Mouse (Mus musculus) gastrocnemius, adult 2 months (tissue): ENCODE results near the gene Tk1. TPM values are rescaled to one million over a fixed set of nuclear protein-coding genes. Genes with fewer than 3 reads are reported as not detected.
A peak's percentile ranks its signal among the peaks of the same experiment; 100 is the strongest.

Experiments
- DNase-seq: peaks from one replicate; pipeline ENCODE4 v3.0.0; 2022
- H3K27ac ChIP-seq: fragments of 200-600 bp; 2 replicates; pipeline ENCODE4 v1.8.1; 2022; ENCODE audit warnings: mild to moderate bottlenecking
- H3K4me3 ChIP-seq: fragments of 200-600 bp; 2 replicates; pipeline ENCODE4 v1.8.1; 2022; ENCODE audit warnings: mild to moderate bottlenecking, moderate library complexity
- CTCF ChIP-seq: fragments of 200-600 bp; IDR thresholded peaks from 2 replicates; pipeline ENCODE4 v1.8.1; 2022; ENCODE audit warnings: antibody characterized with exemption, mild to moderate bottlenecking, moderate library complexity
- intact Hi-C: fragments of 180-260 bp; cut with DNase I; formaldehyde crosslinking; loops from one replicate; pipeline ENCODE4 v1.15.1; 2025
- long read RNA-seq, 2 experiments: library from polyadenylated mRNA; stranded (forward); transcript quantifications; one replicate each; pipeline ENCODE4 v2.0.0; 2021
- total RNA-seq, 2 experiments: library from RNA; stranded (reverse); gene quantifications; 2 replicates each; pipeline ENCODE4 v1.2.3; 2021

The Tk1 gene
- 1 to 10 TPM; 2.5 to 2.8 TPM for total RNA-seq
- long read RNA-seq, experiment 1, partial matches to known transcripts: 1 of 3 reads
- long read RNA-seq, experiment 1, other reads (novel, unspliced or antisense): 1 of 3 reads
- long read RNA-seq, experiment 2, partial matches to known transcripts: 1 of 3 reads
- long read RNA-seq, experiment 2, other reads (novel, unspliced or antisense): 1 of 3 reads

DNA sequence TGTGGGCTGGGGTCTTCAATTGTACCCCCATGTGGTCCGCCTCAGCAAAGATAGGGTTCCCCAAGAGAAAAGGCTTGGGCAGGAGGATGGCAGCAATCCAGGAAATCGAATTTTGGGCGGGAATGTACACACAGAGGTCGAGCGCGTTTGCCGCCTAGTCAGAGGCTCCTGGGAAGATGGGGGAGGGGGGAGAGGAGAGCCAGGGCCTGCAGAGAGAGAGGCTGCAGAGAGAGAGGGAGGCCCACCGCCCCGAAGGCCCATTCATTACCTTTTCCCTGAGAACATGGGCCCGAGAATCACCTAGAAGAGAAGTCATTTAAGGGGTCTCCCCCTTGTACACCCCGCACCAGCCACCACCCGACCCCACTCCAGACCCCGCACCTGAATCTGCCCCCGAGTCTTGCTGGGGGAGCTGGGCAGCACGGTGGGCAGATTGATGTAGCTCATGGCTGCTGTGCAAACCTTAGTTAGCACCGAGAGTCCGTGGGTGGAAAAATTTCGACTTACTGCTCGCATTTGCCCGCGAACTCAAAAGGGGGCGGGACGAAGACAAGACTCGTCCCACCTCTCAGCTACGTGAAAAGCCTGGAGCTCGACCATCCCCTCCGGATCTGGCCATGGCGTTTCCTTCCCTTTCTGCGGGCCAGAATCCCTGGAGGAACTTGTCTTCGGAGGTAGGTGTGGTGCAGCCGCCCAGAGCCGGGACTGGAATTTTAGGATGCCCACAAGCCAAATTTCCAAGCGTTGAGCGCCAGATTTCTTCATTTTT is at the start of gene Tk1, which contains the start of gene Afmid:
TSS of gene Tk1 (minus strand) at position 760 of the 769 bp plus-strand sequence.
TSS of gene Afmid (plus strand) at position 592 of the 769 bp plus-strand sequence.
- Histone ChIP-seq H3K4me3 (peak within 1 kb of the TSS; percentile 57), H3K27ac (peak within 1 kb of the TSS; percentile 67)
- peak; percentile 73 for DNase-seq
- TF ChIP-seq CTCF: no peak
- intact Hi-C loops: loop anchor here (2.0 kb wide), 1 partner anchor 117 kb away; no protein-coding TSS in a partner anchor

DNA sequence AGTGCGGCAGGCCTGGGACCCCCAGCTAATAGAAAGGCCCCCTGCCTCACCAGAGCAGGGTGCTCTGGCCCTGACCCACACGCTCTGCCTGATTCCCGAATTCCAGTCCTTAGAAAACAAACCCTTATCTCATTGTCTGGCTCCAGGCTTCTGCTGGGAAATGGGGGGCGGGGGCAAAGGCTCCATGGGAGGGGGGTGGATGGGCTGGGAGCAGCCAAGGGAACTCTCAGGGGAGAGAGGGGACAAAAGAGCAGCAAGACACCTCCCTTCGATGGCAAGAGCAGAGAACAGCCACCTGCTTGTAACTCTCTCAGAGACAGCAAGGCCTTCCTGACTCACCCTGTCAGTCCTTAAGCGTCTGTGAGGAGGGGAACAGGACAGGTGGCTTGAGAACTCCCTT is 49.8 kb upstream of the Tk1 start:
- no peak for TF ChIP-seq CTCF
- H3K27ac ChIP-seq: no peak overlapping the region
- H3K4me3 ChIP-seq: no peak overlapping the region
- no peak for DNase-seq
- intact Hi-C loops: no loop called here

DNA sequence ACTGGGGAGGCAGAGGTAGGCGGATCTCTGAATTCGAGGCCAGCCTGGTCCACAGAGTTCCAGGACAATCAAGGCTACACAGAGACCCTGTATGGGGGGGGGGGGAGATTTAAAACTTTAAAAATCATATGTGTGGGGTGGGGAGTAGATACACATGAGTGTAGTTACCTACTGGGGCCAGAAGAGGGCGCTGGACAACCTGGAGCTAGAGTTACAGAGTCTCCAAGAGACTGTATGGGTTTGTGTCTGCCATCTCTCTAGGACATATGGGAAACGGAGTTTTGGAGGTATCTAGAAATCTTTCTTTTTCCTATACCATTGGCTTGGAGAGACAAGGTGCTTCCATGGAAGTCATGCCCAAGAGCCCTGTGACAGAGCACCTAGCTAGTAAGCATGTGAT is 48.5 kb upstream of the Tk1 start:
- intact Hi-C loops: no loop called here
- peak; percentile 48 for TF ChIP-seq CTCF
- no peak overlapping the region for H3K27ac ChIP-seq

DNA sequence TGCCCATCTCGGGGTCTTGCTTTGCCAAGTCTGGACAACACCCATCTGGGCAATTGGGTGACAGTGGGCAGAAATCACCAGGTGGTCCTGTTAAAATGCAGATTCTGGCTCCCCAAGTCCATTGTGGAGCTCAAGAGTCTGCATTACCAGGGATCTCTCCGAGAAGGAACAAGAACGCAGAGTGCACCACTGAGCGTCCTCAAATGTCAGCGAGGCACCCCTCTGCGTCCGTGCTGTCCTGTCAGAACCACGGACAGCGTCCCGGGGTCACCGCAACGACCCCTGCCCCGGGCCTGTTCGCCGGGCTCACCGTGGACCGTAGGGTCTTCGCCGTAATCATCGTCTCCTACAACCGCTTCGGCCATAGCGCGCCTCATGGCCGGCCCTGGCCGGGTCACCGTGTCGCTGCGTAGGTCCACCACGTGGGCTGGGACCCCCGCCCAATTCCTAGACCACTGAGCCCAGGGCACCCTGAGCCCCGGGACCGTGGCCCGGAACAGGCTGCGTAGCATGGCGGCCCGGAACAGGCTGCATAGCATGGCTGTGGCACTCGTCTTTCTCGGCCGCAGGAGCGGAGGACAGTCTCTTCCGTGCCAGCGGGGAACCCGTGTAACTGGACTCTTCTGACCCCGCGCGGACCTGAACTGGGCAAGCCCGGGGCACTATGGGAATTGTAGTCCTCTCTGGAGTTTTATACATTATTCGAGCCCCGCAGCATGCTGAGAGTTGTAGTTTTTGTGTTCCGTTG is 47.1 kb upstream of the Tk1 start, which contains the start of gene Tha1:
TSS of gene Tha1 (minus strand) at position 621 of the 748 bp plus-strand sequence.
- intact Hi-C loops: loop anchor here (2.0 kb wide), 1 partner anchor 96 kb away; no protein-coding TSS in a partner anchor
- no peak for TF ChIP-seq CTCF
- peak within 1 kb of the TSS; percentile 93 for H3K27ac ChIP-seq

More for the DNA sequence above, 48.5 kb upstream of the Tk1 start:
- no peak overlapping the region for H3K4me3 ChIP-seq
- no peak for DNase-seq

DNA sequence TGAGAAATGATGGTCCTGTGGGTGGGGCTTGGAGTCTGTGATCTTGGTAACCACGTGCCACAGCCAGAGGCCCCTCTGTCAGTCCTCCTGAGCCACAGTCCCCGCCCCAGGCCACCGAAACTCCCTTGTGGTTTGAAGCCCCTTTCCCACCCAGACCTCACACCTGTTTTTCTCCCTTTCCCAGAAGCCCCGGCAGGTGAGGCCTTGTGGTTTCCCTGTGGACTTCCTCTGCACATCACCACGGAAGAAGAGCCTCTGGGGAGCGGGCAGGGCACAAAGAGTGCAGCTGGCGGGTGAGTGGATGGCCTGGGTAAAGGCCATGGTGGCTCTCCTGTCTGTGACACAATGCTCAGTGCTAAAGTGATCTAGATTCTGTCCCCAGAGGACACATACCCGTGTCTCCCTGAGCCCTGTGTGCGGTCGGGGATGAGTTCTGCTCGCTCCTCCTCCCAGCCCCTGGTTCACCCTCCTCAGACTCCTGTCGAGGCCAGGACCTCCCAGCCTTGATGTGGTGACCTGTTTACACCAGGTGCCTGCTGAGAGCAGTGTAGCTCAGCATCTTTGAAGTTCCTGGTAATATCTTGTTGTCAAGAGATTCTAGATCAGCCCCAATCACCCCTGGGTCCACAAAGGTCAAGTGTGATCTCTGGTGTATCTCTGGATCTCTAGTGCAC is 46.2 kb upstream of the Tk1 start:
- H3K27ac ChIP-seq: no peak overlapping the region
- no peak for DNase-seq
- intact Hi-C loops: loop anchor here (2.0 kb wide), 2 partner anchors 39 to 97 kb away; no protein-coding TSS in a partner anchor
- TF ChIP-seq CTCF: no peak
- H3K4me3 ChIP-seq: peak overlapping the region; percentile 79

More for the DNA sequence above, 47.1 kb upstream of the Tk1 start, which contains the start of gene Tha1:
- DNase-seq: peak; percentile 92
- H3K4me3 ChIP-seq: peak within 1 kb of the TSS; percentile 79

DNA sequence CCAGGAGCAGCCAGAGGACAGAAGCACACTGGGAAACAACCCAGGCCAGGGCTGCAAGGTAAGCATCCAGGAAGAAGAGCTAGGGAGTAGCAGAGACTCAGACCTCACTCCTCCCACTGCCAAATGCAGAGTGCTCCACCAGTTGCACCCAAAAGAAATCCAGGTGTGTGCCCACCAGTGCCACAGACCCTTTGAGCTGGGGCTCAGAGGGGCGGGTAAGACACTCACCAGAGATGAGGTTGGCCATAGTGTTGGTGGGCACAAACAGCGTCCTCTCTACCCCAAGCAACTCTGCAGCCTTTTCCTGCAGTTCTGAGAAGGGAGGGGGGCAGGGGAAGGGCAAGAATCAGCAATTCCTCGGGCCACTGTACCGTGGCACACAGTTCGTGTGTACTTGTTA is 45.5 kb upstream of the Tk1 start:
- TF ChIP-seq CTCF: no peak
- intact Hi-C loops: loop anchor here (2.0 kb wide), 1 partner anchor 39 kb away; no protein-coding TSS in a partner anchor
- no peak for DNase-seq
- Histone ChIP-seq H3K4me3 (no peak overlapping the region), H3K27ac (no peak overlapping the region)

DNA sequence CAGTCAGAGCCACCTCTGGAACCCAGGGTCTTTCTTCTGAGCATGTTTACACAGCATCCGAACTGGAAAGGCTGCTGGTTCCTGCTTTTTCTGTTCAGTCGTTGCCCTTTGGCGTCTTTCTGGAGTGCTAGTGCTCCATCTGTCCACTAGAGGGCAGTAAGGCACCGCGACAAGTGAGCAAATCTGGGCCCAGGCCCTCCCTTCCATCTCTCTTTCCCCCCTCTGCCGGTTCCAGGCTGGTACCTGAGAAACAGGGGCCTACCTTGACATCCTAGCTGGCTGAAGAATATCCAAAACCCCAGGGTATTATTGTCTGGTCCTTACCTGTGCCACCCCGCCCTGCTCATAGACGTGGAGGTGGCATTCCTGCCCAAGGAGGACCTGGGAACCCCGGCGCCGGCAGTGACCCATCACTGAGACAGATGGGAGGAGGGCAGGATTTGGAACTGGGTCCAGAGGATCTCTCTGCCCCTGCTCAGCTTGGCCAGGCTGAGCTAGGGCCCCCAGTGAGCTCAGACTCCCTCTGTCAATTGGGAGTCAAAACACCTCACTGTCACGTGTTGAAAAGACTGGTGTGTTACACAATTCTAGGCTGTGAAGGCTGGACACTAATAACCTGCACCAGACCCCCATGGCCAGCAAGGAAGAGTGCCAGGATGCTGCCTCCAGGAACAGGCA is 44.9 kb upstream of the Tk1 start:
- no peak; the same call in none of the 2 replicates for TF ChIP-seq CTCF
- DNase-seq: peak; percentile 76
- no peak overlapping the region for H3K4me3 ChIP-seq
- no peak overlapping the region for H3K27ac ChIP-seq
- intact Hi-C loops: loop anchor here (1.0 to 2.0 kb wide), 3 partner anchors 40 to 232 kb away; no protein-coding TSS in a partner anchor

DNA sequence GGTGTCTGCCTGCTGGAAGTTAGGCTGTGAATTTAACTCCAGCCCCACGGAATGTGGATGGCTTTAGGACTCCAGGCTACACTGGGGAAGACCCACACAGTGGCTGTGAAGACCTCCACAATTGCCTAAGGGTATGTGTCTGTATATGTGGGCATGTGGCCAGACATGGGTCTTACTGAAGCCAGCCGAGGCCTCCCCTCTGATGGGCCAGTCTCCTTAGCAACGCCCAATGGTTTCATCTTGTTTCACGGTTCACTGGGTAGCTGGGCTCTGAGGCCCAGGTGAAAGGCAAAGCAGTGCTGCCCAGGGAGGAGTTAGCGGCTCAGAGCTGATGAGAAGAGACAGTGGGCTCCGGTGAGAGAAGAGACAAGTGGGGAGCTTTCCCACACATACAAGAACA is 40.1 kb upstream of the Tk1 start:
- TF ChIP-seq CTCF: no peak
- no peak overlapping the region for H3K27ac ChIP-seq
- H3K4me3 ChIP-seq: no peak overlapping the region
- intact Hi-C loops: no loop called here
- no peak for DNase-seq

DNA sequence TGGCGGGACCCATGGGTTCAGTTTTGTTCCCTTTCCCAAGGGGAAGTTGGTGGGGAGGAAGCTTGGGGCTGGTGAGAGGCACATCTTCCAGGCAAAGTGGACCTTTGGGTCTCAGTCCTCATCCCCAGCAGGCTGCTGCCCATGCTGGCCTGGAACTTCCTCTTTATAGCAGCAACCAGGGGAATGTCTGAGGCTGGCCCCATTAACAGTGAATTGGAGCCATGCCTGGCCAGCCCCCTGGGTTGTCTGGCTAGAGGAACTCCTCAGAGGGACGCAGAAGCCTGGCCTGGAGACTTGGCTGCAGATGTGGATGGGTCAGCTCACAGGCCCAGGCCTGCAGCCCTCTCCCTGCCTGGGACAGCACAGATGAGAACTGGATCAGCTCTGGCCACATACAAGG is 38.9 kb upstream of the Tk1 start:
- intact Hi-C loops: no loop called here
- DNase-seq: no peak

DNA sequence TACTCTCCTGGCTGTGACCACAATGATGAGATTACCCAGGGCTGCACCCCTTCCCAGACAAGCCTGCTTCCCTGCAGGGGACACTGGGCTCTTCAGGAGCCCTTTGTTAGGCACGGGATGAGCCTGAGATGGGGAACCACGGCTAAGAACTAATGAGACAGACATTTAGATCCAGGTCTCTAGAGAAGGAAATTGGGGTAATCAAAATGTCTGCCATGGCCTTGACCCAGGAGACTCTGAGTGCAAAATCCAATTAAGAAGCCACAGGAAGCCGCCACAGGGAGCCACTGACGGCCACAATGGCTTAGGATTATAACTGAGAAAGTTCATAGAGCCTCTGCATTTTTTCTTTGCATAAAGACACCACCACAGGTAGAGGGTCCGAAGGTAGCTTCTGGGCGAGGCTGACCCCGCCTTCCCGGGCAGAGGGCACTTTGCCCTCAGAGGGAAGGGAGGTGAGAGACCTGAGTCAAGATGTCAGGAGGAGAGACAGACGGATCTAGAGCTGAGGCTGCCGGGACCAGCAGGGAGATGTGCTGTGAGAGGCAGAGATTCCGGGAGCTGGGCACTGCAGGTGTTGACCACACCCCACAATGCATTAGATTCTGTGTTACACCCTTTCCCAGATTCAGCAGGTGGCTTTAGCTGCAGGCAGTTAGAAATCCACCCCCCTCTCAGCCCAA is 37.4 kb upstream of the Tk1 start:
- intact Hi-C loops: no loop called here
- DNase-seq: no peak
- no peak overlapping the region for H3K4me3 ChIP-seq
- no peak for TF ChIP-seq CTCF
- no peak overlapping the region for H3K27ac ChIP-seq

More for the DNA sequence above, 38.9 kb upstream of the Tk1 start:
- TF ChIP-seq CTCF: no peak
- no peak overlapping the region for H3K27ac ChIP-seq
- H3K4me3 ChIP-seq: no peak overlapping the region

DNA sequence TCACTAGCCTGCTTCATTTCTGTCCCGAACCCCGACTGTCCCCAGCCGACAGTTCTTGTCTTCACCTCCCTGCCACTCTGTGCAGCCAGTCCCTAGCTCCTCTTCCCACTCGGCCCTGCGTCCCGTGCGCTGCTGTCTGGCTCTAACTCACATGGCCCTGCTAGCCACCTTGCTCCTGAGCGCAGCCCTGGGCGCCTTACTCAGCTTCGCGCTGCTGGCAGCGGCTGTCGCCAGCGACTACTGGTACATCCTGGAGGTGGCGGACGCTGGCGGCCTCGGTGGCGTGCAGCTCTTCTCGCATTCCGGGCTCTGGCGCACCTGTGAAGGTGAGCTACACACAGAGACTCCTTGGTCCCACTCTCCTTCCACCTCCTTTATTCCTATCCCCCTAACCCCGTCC is 34.7 kb upstream of the Tk1 start, which contains the start of gene Tmem235:
TSS of gene Tmem235 (plus strand) at position 152 of the 400 bp plus-strand sequence.
- intact Hi-C loops: no loop called here
- no peak within 1 kb of the TSS for H3K4me3 ChIP-seq
- no peak within 1 kb of the TSS for H3K27ac ChIP-seq
- no peak for TF ChIP-seq CTCF
- DNase-seq: peak; percentile 54
